8 mouse cellular contexts compared by ENCODE assay signal in genomic region chr7:25076663-25077413, GRCm38 (mm10). TPM values are rescaled to one million over a fixed set of nuclear protein-coding genes. Genes with fewer than 3 reads are reported as not detected.
DNase-seq lines count a peak whose midpoint lies in the region; ATAC-seq lines count a peak whose summit lies in the region.

No protein-coding gene starts in this region.

- intact Hi-C loops in gastrocnemius, postnatal 14 days (cut with DNase I; ENCODE audit: low total_unique reads), result no loop called here
- intact Hi-C loops in left cerebral cortex, postnatal 10 days (cut with DNase I), result no loop called here

- ATAC-seq in inflammation-experienced regulatory T-cells, adult 6 months, result peak; percentile 95
- peak; percentile 94 for ATAC-seq in megakaryocyte-erythroid progenitor cell, adult 5-6 weeks (replicated peaks; ENCODE audit: low FRiP score, low TSS enrichment, poor library complexity, severe bottlenecking)

- peak; percentile 99 for DNase-seq in adrenal gland, adult (ENCODE audit: inconsistent age in 2 of 2, low spot score in 1 of 2)
- peak; percentile 99 for DNase-seq in embryo, embryonic 10.5 days (ENCODE audit: low spot score)
- DNase-seq in gastrocnemius, postnatal 14 days, result peak; percentile 97
- peak; percentile 98 to 99 for DNase-seq in left cerebral cortex, postnatal 10 days (ENCODE audit: extremely low spot score in 1 of 2, low spot score in 2 of 2)
- DNase-seq in right cerebral cortex, postnatal 25 days, result peak; percentile 98
- peak; percentile 97 to 98 for DNase-seq in urinary bladder, postnatal 4 days (ENCODE audit: low spot score in 2 of 2)

RNA-seq across cellular contexts. Expression of gene Zfp574, which starts 4.5 kb away (rescaled TPM):
- total RNA-seq in gastrocnemius, postnatal 14 days (2021), result 1 to 10 TPM; 5.5 to 6.3 TPM
- polyA plus RNA-seq in inflammation-experienced regulatory T-cells, adult 6 months (2017; shearing (Covaris generic)), result 10 to 100 TPM in 2 of 3 experiments, 1 to 10 TPM in 1; 8.9 to 11.3 (median 11.3) TPM
- total RNA-seq in left cerebral cortex, postnatal 10 days (2021), result 10 to 100 TPM; 26.0 to 27.1 TPM
- 12.0 and 18.6 TPM in 2 replicates for total RNA-seq in megakaryocyte-erythroid progenitor cell, adult 5-6 weeks (2014; fragmentation: Nextera tagmentation)
- total RNA-seq in megakaryocyte-erythroid progenitor cell, adult 5-6 weeks (2017), result 3.7 and 6.9 TPM in 2 replicates

RNA-seq across cellular contexts. Expression of gene Grik5, which starts 4.7 kb away (rescaled TPM):
- 1 to 10 TPM; 3.3 to 3.9 TPM for total RNA-seq in gastrocnemius, postnatal 14 days (2021)
- polyA plus RNA-seq in inflammation-experienced regulatory T-cells, adult 6 months (2017; shearing (Covaris generic)), result 1 to 10 TPM; 3.1 to 4.9 (median 3.2) TPM
- 100 to 1,000 TPM; 226 to 237 TPM for total RNA-seq in left cerebral cortex, postnatal 10 days (2021)
- total RNA-seq in megakaryocyte-erythroid progenitor cell, adult 5-6 weeks (2014; fragmentation: Nextera tagmentation), result 20.9 and 31.7 TPM in 2 replicates
- 0.23 and 6.4 TPM in 2 replicates for total RNA-seq in megakaryocyte-erythroid progenitor cell, adult 5-6 weeks (2017)

Comparison
In these comparisons a context has a peak if more than half of its experiments do, and no peak if none do; other contexts are left out.
1. Peak in every context shown above with its lines: DNase-seq and ATAC-seq.
2. RNA of gene Grik5, which starts 4.7 kb away (total RNA-seq): 226 to 237 TPM in left cerebral cortex, postnatal 10 days; 0.23 to 31.7 TPM in megakaryocyte-erythroid progenitor cell, adult 5-6 weeks and 3.3 to 3.9 TPM in gastrocnemius, postnatal 14 days; every median in the first group is over 4 times any median in the second.